Mouse (Mus musculus) lung, adult 2 months (tissue): ENCODE data around the gene Cyyr1. TPM values are rescaled to one million over a fixed set of nuclear protein-coding genes. Genes with fewer than 3 reads are reported as not detected.

ENCODE experiments used
- DNase-seq: peaks from one replicate; pipeline ENCODE4 v3.0.0; 2022
- H3K4me1 ChIP-seq: fragments of 200-500 bp; 2 replicates; pipeline ENCODE4 v1.6.1; 2011; ENCODE audit warnings: low read length; ENCODE audit not compliant: control insufficient read depth, insufficient read depth
- H3K4me3 ChIP-seq: fragments of 200-500 bp; replicated peaks from 2 replicates; pipeline ENCODE3; 2011; ENCODE audit warnings: low read depth, mild to moderate bottlenecking, control low read depth, low read length; ENCODE audit errors: extremely low read depth
- CTCF ChIP-seq: fragments of 200-500 bp; IDR thresholded peaks from 2 replicates; pipeline ENCODE4 v1.5.1; 2011; ENCODE audit warnings: mild to moderate bottlenecking, low read length, control low read depth; ENCODE audit not compliant: insufficient read depth
- POLR2A ChIP-seq: fragments of 200-500 bp; IDR thresholded peaks from 2 replicates; pipeline ENCODE4 v1.6.1; 2011; ENCODE audit warnings: low read depth, mild to moderate bottlenecking, control low read depth, low read length, borderline replicate concordance; ENCODE audit errors: extremely low read depth
- WGBS: fragments of 180-500 bp; shearing (Covaris S2); methylation state at CpG from one replicate; pipeline ENCODE4 v1.1.7; 2018; 5-methylcytosine and 5-hydroxymethylcytosine counted together
- polyA plus RNA-seq: library from polyadenylated mRNA; depleted of rRNA; stranded (reverse); fragments of >200 nt; gene quantifications from 2 replicates; pipeline ENCODE4 v1.2.3, GENCODE M21; 2012

The Cyyr1 gene
- polyA plus RNA-seq, 1 experiment: 93.4 TPM

DNA sequence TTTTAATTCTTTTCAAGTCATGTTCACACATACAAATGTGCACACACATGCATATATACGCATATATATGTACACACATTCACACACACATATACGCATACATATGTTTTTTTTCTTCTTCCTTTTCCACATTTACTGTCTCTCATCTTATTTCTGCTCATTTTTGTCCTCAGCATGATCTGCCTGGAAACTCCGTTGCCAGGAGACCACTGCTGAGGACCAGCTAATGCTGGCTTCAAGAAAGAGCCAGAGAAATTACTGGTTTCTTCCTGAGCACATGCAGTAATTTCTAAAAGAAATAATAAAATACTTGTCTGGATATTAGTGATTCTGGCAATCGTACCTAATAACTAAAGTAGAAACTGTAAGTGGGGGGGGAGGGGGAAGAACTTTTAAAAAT lies 68.6 kb downstream of the Cyyr1 start:
- TF ChIP-seq CTCF (no peak), POLR2A (no peak)
- no peak overlapping the region for H3K4me3 ChIP-seq
- DNase-seq: no peak
- WGBS: 78% methylated on average over 4 of the region's 4 CpGs
- H3K4me1 ChIP-seq: no peaks in the 10 kb centered on the region; the same call in none of the 2 replicates

DNA sequence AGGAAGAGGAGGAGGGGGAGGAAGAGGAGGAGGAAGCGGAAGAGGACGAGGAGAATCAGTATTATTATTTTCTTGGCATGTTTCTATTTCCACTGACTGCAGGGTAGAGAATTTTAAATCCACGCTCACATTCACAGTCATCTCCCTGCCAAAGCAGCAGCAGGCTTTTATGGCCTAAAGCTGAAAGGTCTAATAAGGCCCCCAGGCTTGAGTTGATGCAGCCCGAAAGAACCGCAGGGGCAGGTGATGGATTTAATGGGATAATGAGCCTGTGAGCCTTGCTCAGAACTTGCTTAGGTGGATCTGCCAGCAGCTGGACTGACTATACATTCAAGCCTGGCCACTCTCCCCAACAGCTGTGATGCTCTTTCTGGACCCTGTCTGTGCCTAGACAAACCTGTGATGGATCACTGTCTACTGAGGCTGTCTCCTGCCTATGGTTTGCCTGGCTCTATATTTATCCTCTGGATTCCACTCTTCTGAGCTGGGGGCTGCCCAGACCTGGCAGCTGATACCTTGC lies 78.6 kb downstream of the Cyyr1 start:
- TF ChIP-seq POLR2A: no peak
- TF ChIP-seq CTCF: no peak
- DNase-seq: no peak
- WGBS: 47% methylated on average over 5 of the region's 5 CpGs
- H3K4me1 ChIP-seq: peaks cover 6% of the 10 kb centered on the region
- no peak overlapping the region for H3K4me3 ChIP-seq

DNA sequence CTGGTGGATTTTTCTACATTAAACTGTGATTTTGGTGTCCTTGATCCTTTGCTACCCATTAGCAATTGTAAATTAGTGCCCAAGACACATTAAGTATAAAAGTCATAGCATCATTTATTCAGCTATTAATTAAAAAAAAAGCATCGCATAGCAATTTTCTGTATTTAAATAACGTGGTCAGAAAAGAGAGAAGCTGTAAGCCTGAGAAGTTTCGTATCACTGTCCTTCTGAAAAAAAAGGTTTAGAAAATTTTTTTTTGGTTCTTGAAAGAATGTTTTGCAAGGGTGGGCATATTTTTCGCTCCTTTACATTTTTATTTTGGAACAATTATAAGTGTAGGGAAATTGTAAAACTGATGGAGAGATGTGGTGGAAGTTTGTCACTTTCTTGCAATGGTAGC lies 83.1 kb downstream of the Cyyr1 start:
- TF ChIP-seq CTCF (no peak), POLR2A (no peak)
- no peak for DNase-seq
- 84% methylated on average over 4 of the region's 4 CpGs for WGBS
- Histone ChIP-seq H3K4me1 (peaks cover 3% of the 10 kb centered on the region; the same call in 1 of the 2 replicates), H3K4me3 (no peak overlapping the region)

DNA sequence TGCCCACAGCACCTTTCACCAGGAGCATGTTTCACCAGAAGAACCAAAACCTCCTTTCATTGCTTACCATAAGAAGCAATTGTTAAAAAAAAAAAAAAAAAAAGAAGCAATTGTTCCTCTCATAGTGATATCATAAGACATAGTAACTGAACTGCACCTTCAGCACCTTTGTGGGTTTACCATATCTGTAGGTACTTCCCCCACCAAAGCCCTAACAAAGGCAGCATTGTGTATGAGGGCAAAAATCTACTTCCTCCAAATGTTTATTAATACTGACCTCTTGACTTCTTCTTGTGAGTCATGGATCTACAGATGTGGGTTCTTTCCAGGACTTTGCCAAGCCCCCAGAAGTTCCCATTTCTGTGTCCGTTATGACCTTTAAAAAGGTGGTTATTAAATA lies 98.2 kb downstream of the Cyyr1 start:
- Histone ChIP-seq H3K4me3 (no peak overlapping the region), H3K4me1 (no peaks in the 10 kb centered on the region; the same call in none of the 2 replicates)
- 51% methylated on average over 1 of the region's 1 CpGs for WGBS
- DNase-seq: no peak
- TF ChIP-seq CTCF: no peak
- TF ChIP-seq POLR2A: no peak

DNA sequence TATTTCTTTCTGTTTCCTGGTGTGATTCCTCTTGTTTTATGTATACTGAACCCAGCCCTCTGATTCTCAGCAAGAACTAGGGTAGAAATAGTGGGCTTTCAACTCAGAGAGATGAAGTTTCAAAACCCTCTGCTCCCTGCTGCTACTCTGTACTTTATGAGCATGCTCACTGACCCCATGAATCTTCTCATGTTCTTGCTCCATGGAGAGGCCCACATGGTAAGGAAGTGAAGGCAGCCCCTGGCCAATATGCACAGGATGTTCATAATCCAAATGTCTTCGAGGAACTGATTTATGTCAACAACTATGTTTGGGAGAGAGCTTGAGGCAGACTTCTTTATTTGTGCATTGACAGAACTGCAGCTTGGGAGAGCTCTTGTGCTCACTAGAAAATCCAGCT lies 106.9 kb downstream of the Cyyr1 start:
- H3K4me1 ChIP-seq: no peaks in the 10 kb centered on the region
- DNase-seq: no peak
- no peak for TF ChIP-seq POLR2A
- no peak for TF ChIP-seq CTCF
- WGBS: 25% methylated on average over 1 of the region's 1 CpGs
- H3K4me3 ChIP-seq: no peak overlapping the region

DNA sequence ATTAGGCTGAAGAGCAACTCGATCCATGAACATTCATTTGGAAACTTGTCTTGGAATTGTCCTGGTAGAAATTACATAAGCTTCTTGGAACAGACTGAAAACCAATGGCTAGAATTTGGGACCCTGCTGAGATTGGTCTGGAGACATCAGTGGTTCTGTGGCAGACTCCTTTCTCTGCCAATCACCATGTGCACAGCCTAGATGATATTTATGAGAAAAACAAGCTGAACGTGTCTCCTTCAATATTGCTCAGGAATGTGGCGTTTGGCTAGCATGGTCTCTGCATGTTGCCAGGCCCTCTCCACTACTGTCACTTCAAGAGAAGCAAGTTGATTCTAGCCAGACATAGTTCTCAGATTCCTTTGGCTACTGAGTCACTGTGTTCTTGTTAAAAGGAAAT lies 107.4 kb downstream of the Cyyr1 start:
- TF ChIP-seq CTCF (no peak), POLR2A (no peak)
- no peak for DNase-seq
- no peak overlapping the region for H3K4me3 ChIP-seq
- WGBS: 63% methylated on average over 3 of the region's 3 CpGs
- H3K4me1 ChIP-seq: no peaks in the 10 kb centered on the region

DNA sequence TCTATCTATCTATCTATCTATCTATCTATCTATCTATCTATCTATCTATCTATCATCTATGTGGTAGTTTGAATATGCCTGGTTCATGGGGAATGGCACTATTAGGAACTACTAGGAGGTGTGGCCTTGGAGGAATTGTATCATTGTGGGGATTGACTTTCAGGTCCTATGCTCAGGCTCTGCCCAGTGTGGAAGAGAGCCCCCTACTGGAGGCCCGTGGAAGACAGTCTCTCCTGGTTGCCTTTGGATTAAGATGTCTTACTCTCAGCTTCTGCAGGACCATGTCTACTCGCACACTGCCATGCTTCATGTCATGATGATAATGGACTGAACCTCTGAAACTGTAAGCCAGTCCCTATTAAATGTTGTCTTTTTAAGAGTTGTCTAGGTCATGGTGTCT lies 117.8 kb downstream of the Cyyr1 start:
- DNase-seq: peak; percentile 45
- TF ChIP-seq POLR2A: no peak
- TF ChIP-seq CTCF: peak; percentile 57
- 66% methylated on average over 2 of the region's 2 CpGs for WGBS
- Histone ChIP-seq H3K4me1 (no peaks in the 10 kb centered on the region), H3K4me3 (no peak overlapping the region)

DNA sequence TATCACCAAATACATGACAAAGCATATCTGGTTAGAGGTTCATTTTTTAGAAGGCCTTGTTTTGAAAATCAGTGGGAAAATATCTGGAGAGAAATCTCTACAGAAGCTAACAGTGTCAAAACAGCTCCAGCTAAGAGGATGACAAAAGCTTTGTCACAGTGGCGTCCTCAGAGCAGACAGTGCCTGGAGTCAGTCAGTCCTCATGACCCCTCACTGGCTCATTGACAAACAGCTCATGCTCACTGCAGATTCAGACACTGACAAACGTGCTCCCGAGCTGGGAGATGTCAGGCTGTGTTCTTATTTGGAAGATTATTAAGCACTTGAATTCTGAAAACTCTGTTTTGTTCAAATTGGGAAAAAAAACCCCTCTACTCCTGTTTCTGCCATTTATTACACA lies 124.0 kb downstream of the Cyyr1 start:
- 49% methylated on average over 3 of the region's 3 CpGs for WGBS
- no peak for DNase-seq
- TF ChIP-seq POLR2A (no peak), CTCF (no peak)
- Histone ChIP-seq H3K4me3 (no peak overlapping the region), H3K4me1 (no peaks in the 10 kb centered on the region)

DNA sequence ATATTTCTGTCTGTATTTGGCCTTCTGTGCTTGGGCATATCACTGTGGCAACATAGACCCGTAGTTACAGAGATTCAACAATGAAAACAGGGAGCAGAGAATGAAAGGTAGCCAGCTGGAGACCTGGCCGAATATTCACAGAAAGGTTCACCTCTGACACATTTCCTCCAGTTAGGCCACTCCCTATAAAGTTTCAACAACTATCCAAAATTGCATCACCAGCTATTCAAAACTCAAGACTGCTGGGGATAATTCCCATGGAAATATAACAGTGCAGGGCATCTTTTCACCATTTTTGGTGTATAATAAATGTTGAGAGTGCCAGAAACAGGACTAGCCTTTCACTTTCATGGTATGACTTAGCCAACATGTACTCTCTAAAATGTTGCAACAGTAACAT lies 130.3 kb downstream of the Cyyr1 start:
- TF ChIP-seq POLR2A (no peak), CTCF (no peak)
- WGBS: 56% methylated on average over 2 of the region's 2 CpGs
- no peak for DNase-seq
- no peak overlapping the region for H3K4me3 ChIP-seq
- no peaks in the 10 kb centered on the region for H3K4me1 ChIP-seq

DNA sequence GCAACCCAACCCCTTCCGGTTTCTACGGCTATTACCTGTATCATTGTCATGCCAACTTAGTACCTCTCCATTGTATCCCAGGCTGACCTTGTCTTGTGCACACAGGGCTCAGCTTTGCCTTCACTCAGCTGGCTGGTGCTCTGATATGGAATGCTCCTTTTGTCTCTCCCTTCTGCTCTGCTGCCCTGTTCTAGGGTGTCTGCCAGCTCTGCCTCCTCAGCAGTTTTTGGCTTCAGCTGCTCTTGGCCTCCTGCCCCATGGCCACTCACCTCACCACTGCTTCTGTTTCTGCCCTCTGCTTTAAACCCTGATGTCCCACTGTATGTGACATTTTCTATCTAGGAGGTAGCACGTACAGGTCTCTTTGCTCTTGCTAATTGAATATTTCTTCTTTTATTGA lies 137.8 kb downstream of the Cyyr1 start:
- Histone ChIP-seq H3K4me1 (no peaks in the 10 kb centered on the region), H3K4me3 (no peak overlapping the region)
- no peak for TF ChIP-seq POLR2A
- TF ChIP-seq CTCF: no peak
- WGBS: 85% methylated on average over 3 of the region's 3 CpGs
- DNase-seq: no peak
